Mouse (Mus musculus): ENCODE data around the gene Kctd3.

Kctd3 gene

DNA sequence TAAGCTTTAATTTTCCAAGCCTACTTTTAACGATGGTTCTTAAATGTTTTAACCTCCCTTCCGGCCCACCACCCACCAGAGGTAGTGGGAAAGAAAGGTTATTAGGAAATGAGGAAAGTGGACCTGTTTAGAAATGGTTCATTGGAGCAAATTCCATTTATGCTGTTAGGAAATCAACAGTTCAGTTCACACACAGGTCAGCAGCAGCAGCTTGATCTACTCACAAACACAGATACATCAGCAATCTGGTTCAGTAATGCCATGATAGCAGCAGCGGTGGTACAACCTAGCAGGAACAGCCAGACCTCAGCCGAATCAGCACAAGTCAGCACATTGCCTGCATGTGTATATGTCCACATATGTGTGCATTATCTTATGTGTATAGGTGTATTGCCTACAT, 3.0 kb upstream of the Kctd3 start:
- no peak for DNase-seq (ENCODE audit: low spot score in 2 of 2)

DNA sequence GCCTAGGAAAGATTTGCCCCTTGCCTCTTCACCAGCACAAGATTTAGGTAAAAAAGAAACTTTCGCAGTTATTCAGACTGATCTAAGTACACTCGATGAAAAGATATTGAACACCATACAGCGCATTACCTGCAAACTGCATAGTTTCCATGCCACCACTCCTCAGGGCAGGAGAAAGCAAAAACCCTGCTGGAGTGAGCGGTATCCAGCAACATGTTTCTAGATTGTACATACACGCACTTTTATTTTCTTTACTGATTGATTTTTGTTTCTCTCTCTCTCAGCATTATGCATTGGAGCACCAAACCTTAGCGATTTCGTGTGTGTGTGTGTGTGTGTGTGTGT, 311 bp upstream of the Kctd3 start:
- DNase-seq (ENCODE audit: low spot score in 2 of 2) = no peak

DNA sequence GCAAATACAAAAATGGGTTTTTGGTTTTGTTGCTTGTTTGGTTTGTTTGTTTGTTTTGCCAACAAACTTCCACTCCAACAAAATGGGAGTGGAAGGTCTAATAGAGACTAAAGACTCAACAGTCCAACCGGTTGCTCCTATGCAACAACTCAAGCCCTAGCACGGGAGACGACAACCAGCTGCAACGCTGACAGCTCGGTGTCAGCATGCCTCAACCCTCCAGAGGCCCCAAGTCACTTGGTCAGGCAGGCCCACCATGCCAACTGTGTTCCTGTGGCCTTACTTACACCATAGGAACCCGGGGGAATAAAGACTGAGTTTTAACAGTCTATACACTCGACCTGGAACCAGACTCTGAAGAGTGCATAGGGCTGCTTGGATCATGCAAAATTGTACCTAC, 815 bp downstream of the Kctd3 start:
- no peak for DNase-seq (ENCODE audit: low spot score in 2 of 2)

DNA sequence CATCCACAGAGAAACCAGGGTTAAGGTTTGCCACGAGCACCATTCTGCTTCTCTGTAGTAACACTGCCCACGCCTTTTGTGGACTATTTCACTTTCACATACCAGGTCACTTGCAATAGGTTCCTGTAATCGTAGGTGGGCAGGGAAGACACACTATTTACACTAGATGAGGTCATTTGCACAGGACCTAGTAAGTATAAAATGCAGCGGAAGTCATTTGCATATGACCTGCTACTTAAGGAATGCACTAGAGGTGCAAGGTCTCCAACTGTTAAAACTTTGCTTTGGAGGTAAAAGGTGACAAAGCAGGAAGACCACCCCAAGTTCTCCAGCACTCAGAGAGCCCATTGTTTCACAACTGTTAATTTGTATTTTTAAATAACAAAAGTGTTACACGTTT, 1.4 kb downstream of the Kctd3 start:
- no peak for DNase-seq (ENCODE audit: low spot score in 2 of 2)

DNA sequence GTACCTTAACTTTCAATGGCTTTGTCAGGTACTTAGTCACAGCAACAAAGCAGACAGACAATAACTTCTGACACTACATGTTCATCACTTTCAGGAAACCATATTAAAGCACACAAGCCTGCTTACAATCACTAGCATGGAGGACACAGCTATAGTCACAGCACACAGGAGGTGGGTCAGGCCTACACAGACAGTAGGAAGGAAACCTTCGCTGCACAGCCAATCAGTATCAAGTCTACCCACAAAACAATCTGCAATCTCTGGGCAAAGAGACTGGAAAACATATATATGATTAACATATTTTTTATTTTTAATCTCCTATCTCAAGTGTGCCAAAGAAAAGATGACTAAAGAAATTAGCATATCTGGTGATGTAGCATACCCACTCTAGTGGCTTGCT, 2.9 kb downstream of the Kctd3 start:
- DNase-seq (ENCODE audit: low spot score in 2 of 2) = no peak

DNA sequence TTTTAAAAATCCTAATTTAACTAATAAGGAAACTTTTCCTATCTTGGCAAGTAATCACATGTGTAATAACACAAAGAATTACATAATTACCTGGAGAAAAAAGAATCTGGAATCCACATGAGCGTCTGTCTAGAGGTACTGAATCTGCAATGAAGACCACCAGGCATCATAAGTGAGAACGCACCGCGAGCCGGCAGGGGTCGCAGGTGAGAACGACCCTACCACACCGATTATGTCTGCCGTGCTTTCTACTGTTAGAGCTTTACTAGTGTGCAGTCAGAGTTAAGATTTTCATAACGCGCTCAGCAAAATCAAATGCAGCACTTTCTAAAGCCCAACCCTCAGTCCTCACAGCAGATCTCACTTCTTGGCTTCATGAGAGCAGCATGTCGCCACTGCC, 5.8 kb downstream of the Kctd3 start:
- DNase-seq (ENCODE audit: low spot score in 2 of 2) = no peak

DNA sequence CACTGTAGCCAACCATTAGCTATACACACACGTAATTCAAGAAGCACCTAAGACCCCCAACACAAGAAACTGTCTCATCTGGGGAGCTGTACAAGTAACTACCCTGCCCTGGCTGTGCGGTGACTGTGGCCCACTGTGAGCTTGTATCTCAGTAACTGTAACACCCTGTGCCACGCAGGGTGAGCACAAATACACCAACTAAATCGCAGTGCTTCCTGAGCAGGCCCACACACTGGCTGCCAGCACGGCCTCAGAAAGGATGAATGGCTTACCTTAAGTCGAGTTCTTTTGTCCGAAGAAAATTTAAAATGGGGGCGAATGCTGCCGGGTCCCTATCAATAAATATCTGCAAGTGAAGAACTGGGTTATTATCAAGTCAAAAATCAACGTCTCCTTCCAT, 7.7 kb downstream of the Kctd3 start:
- no peak for DNase-seq (ENCODE audit: low spot score in 2 of 2)

DNA sequence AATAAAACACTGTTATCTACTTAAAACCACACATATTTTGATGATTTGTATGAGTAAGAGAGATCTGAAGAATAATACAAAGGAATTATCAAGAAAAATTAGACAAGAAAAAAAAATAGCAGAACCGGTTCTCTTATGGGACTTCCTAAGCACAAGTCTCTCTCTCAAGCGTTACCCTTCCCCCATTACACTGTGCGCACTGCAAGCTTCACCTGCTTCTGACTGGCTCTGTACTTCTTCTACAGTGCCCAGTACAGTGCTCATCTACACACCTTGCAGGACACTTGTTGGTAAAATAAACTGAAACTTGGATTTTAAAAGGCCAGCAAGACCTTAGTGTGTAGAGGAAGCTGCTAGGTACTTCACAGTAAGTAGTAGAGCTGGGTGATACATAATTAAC, 9.7 kb downstream of the Kctd3 start:
- no peak for DNase-seq (ENCODE audit: low spot score in 2 of 2)

DNA sequence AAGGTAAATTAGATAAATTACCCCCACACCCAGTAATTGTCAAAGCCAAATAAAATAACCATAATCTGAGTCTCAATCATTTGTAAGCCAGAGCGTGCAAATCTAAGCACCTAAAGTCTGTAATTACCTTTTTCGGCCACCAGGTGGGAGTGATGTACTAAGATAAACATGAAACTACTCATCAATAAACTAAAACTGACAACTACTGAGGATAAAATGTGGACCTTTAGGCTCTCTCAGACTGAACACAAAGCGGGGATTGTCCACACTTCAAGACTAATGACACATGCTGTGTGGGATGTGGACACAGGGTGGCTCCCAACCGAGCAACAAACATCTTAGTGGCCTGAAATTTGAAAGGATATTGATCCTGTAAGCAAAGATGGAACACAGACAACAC, 14.4 kb downstream of the Kctd3 start:
- no peak for DNase-seq (ENCODE audit: low spot score in 2 of 2)

DNA sequence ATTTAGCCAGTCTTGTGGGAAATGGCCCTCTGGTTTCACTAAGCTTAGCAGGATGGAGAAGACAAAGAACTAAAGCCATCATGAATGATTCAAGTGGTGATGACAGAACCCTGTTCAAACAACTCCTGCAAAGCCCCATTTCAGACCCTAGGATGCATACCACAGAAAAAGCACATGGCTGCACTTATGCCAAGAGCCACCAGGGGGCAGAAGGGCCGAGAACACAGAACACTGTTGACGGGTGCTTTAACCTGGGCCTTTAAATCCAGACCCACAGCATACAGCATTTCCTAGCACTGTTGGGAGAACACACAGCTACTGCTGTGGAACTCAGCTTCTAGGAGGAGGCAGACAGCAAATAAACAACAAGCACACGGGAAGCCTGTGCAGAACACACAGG, 27.6 kb downstream of the Kctd3 start:
- peak; percentile 51 to 81 for DNase-seq (ENCODE audit: low spot score in 2 of 2)

DNA sequence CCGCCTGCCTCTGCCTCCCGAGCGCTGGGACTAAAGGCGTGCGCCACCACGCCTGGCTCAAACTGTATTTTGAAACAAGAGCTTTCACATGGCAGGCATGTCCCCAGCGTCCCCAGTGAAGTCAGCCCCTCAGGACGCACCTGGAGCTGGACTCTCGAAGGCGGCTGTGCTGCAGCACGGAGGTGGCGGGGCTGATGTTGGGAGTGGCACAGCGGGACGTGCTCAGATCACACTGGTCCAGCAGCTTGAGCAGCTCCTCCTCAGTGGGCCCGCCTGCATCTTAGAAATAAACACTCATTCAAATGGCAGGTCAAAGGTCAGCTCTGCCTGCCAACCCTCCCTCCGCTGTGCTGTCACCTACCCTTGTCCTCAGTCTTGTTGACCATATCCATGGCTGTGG, 33.7 kb downstream of the Kctd3 start:
- no peak for DNase-seq (ENCODE audit: low spot score in 2 of 2)

DNA sequence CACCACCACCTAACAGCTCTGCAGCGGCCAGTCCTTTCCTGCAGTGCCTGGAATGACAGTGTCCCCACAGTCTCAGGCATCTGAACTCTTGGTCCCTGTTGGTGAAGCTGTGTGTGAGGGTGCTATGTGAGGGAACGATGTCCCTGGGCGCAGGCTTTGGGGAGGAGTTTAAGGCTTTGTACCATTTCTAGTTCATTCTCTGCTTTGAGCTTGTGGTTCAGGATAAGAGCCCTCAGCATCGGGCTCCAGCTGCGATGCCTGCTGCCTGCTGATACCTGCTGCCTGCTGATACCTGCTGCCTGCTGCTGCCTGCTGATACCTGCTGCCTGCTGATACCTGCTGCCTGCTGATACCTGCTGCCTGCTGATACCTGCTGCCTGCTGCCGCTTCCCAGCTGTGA, 34.6 kb downstream of the Kctd3 start:
- DNase-seq (ENCODE audit: low spot score in 2 of 2) = peak in 1 of 2 experiments; percentile 24

DNA sequence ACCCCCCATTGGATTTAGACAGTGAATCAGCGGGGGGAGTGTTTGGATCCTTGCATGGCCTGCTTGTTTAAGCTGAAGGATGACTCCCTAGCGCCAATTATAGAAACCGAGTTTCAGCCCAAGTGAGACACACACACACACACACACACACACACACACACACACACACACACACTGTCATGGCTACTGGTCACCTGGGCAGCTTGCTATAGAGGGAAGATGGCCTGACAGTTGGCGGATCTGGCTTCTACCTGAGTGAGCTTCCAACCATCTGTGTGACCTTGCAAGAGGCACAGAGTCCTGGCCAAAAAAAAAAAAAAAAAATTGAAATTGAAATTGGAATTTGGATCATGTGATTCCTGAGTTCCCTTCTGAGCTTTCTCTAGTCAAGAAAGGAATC, 55.1 kb downstream of the Kctd3 start:
- no peak for DNase-seq (ENCODE audit: low spot score in 2 of 2)

DNA sequence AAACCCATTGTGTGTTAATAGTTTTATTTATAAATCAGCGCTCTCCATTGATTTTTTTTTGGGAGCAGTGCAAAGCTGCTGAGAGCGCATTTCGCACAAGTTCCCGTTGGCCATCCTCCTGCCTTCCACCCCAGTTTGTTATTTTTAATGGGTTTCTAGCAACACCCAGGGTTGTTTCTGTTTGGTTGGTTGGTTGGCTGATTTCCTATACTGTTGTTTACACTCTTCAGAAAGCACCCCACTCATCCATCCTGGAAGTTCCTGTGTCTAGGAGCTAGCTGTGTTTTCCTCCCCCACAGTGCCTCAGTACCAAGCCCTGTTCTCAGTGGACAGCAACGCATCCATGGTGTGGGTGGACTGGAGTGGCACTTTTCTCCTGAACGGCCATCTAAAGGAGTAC, 56.5 kb downstream of the Kctd3 start:
- DNase-seq (ENCODE audit: low spot score in 2 of 2) = no peak

DNA sequence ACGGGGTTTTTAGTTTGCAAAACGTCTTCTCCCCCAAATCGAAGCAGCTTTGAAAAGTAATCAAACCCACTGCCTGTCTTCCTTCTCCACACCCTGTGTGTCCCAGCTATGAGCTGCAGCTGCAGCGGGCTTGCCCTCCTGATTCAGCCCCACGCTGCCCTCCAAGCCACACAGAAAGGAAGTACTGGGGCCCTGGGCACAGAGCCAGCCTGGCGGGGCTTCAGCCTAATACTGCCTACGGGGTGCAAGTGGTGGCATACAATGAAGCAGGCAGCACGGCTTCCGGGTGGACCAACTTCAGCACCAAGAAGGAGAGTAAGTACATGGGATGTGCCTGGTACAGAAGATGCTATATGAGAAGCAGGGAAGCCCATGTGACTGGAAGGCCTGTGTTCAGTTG, 59.4 kb downstream of the Kctd3 start:
- DNase-seq (ENCODE audit: low spot score in 2 of 2) = no peak

DNA sequence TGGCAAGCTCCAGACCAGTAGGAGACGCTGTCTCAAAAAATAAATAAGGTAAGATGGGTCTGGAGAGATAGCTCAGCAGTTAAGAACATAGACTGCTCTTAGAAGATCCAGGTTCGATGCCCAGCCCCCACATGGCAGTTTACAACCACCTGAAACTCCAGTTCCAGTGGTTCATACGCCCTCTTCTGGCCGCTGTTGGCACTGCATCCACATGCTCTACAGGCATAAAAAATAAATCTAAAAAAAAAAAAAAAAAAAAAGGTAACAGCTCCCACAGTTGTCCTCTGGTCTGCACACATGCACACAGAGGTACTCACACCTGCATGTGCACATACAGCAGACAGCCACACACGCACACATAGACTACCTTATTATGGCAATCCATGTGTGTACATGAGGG, 59.8 kb downstream of the Kctd3 start:
- DNase-seq (ENCODE audit: low spot score in 2 of 2) = peak in 1 of 2 experiments; percentile 69

DNA sequence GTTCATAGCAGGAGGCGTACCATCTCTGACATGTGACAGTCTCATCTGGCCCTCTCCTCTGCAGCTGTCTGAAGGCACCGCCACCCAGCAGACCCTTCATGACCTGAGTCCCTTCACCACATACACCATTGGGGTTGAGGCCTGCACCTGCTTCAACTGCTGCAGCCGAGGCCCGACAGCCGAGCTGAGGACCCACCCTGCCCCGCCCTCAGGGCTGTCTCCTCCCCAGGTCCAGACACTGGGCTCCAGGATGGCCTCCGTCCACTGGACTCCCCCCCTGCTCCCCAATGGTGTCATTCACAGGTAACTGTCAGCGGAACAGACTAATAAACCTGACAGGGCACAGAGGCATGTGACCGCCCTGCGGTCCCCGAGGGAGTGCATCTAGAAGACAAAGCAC, 60.8 kb downstream of the Kctd3 start:
- no peak for DNase-seq (ENCODE audit: low spot score in 2 of 2)

DNA sequence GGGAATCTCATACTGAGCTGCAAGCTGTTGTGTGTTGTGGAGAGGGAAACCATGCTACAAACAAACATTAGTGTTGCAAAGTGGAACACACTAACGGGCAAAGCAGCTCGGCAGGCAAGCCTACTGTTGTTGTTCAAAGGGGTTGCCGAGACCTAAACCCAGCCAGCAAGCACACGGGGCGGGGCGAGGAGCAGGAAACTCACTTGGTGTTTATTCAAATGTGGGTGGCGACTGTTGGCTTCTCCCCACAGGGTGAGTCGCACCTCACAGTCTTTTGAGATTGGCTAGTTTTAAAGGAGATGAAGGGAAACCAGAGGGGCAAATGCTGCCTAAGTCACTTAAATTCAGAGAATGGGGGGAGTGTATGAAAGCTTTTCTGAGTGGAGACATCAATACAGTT, 62.3 kb downstream of the Kctd3 start:
- DNase-seq (ENCODE audit: low spot score in 2 of 2) = no peak

DNA sequence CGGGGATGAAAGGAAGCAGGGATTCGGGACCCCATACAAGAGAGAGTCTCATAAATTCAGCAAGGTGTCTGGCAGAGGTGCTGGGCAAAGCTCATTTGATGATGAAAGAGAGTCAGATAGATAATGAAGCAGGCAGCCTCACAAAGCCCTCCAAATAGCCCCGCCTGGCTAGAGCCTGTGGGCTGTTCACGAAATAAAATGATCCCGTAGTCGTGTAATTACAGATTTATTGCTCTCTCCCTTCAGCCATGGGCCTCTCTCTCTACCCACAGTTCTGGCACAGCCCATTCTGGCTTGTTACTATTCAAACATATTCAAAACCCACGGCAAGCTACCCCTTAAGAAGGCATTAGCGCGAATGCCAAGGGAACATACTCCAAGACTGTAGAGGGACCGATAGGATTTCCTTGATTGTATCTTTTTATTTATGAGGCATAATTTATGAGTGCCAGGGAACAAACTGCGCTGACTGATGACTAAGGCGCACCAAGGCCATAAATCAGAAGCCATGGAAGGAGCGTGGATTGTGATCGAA, 70.3 kb downstream of the Kctd3 start:
- DNase-seq (ENCODE audit: low spot score in 2 of 2) = no peak

Data from spleen, postnatal 4 days (tissue).